Mouse (Mus musculus) liver, embryonic 14.5 days (tissue): ENCODE measurements around the gene Gjb4. TPM values are rescaled to one million over a fixed set of nuclear protein-coding genes. Genes with fewer than 3 reads are reported as not detected.

Source experiments
- ATAC-seq: fragments of 200-750 bp; cut with Nextera tagmentation; 2 replicates; pipeline ENCODE4 v1.8.0; 2017; ENCODE audit warnings: moderate number of reproducible peaks, mild to moderate bottlenecking, moderate library complexity; ENCODE audit not compliant: insufficient read depth
- DNase-seq, 3 experiments: peaks; one replicate each; pipeline ENCODE4 v3.0.0-alpha.2; 2012 to 2013; ENCODE audit warnings: low read depth in 3 of 3, low spot score in 3 of 3
- H3K27ac ChIP-seq: fragments of 300-500 bp; sonication (generic); 2 replicates; pipeline ENCODE4 v1.5.1; 2014; ENCODE audit warnings: moderate library complexity, mild to moderate bottlenecking, control low read depth, inconsistent platforms
- H3K27me3 ChIP-seq: fragments of 300-500 bp; sonication (generic); 2 replicates; pipeline ENCODE4 v1.6.1; 2014; ENCODE audit warnings: mild to moderate bottlenecking, low read length, moderate library complexity; ENCODE audit not compliant: control insufficient read depth, insufficient read depth
- H3K36me3 ChIP-seq: fragments of 300-500 bp; sonication (generic); replicated peaks from 2 replicates; pipeline ENCODE4 v1.6.1; 2014; ENCODE audit warnings: low read depth; ENCODE audit not compliant: control insufficient read depth, insufficient read depth
- H3K4me1 ChIP-seq, 2 experiments: fragments of 200-500 bp in 1 of 2; fragments of 300-500 bp in 1 of 2; sonication (generic) in 1 of 2; replicated peaks; 2 replicates each; pipeline ENCODE4 v1.6.1; 2012 to 2014; ENCODE audit warnings: antibody characterized with exemption in 1 of 2, inconsistent platforms in 1 of 2, low read length in 1 of 2; ENCODE audit not compliant: control insufficient read depth in 2 of 2, insufficient read depth in 2 of 2
- H3K4me2 ChIP-seq: fragments of 300-500 bp; sonication (generic); 2 replicates; pipeline ENCODE4 v1.6.1; 2014; ENCODE audit warnings: low read depth, mild to moderate bottlenecking, control low read depth, moderate library complexity
- H3K4me3 ChIP-seq, 2 experiments: fragments of 200-500 bp in 1 of 2; fragments of 300-500 bp in 1 of 2; sonication (generic) in 1 of 2; 2 replicates each; pipeline ENCODE4 v1.5.1; 2012 to 2014; ENCODE audit warnings: low read depth in 2 of 2, low read length in 2 of 2, mild to moderate bottlenecking in 2 of 2, control low read depth in 1 of 2, inconsistent platforms in 1 of 2, moderate library complexity in 1 of 2; ENCODE audit not compliant: insufficient read depth in 1 of 2
- H3K9ac ChIP-seq: fragments of 300-500 bp; sonication (generic); replicated peaks from 2 replicates; pipeline ENCODE4 v1.6.1; 2014; ENCODE audit warnings: mild to moderate bottlenecking, control low read depth, moderate library complexity
- H3K9me3 ChIP-seq: fragments of 300-500 bp; sonication (generic); 2 replicates; pipeline ENCODE4 v1.6.1; 2016; ENCODE audit warnings: low read length, mixed read lengths; ENCODE audit not compliant: control insufficient read depth
- CTCF ChIP-seq: IDR thresholded peaks from 2 replicates; pipeline ENCODE4 v1.5.1; 2016; ENCODE audit warnings: antibody characterized with exemption, low read depth, control low read depth
- EP300 ChIP-seq: IDR thresholded peaks from 2 replicates; pipeline ENCODE4 v1.6.1; 2016; ENCODE audit warnings: antibody characterized with exemption, low read depth
- WGBS: fragments of 180-500 bp; shearing (Covaris S2); extraction: QIAGEN DNeasy Blood & Tissue Kit; methylation state at CpG from one replicate; pipeline ENCODE4 v1.1.7; 2014; ENCODE audit not compliant: insufficient replicate concordance; 5-methylcytosine and 5-hydroxymethylcytosine counted together
- polyA plus RNA-seq, 2 experiments: library from polyadenylated mRNA; depleted of rRNA in 1 of 2; stranded (reverse) in 1 of 2; unstranded in 1 of 2; fragments of >200 nt; fragmentation: Nextera tagmentation in 1 of 2; extraction: Ambion mirVana in 1 of 2; gene quantifications; 2 replicates each; pipeline versions ENCODE4 v1.2.1 to v1.2.3; 2012 to 2014

The Gjb4 gene
- polyA plus RNA-seq, 2 experiments, result not detected

- Histone ChIP-seq H3K4me2 (no peak overlapping the region), H3K4me1 (no peaks in the 10 kb centered on the region), H3K9me3 (no peaks in the 10 kb centered on the region), H3K36me3 (no peaks in the 10 kb centered on the region), H3K27ac (no peak overlapping the region), H3K9ac (no peak overlapping the region), H3K4me3 (no peak overlapping the region), H3K27me3 (peaks cover 12% of the 10 kb centered on the region)
- no peak for TF ChIP-seq EP300
- ATAC-seq (no peak), DNase-seq (no peak)
- WGBS, result 39% methylated on average over 5 of the region's 5 CpGs
Observed at GRCm38 (mm10) chr4:127334870-127335504, 18.9 kb downstream of the Gjb4 start.

GRCm38 (mm10) chr4:127331171-127331570, 22.7 kb downstream of the Gjb4 start:
- no peak for TF ChIP-seq CTCF
- no peak for TF ChIP-seq EP300
- Histone ChIP-seq H3K4me1 (peaks cover 0 to 1% of the 10 kb centered on the region in 2 experiments; a peak in 1 of 4 replicates), H3K36me3 (no peaks in the 10 kb centered on the region), H3K9me3 (no peaks in the 10 kb centered on the region), H3K27ac (no peak overlapping the region), H3K27me3 (peaks cover 16% of the 10 kb centered on the region), H3K4me3 (no peak overlapping the region), H3K9ac (no peak overlapping the region), H3K4me2 (no peak overlapping the region)
- ATAC-seq (no peak), DNase-seq (no peak)
- 31% methylated on average over 13 of the region's 13 CpGs for WGBS

GRCm38 (mm10) chr4:127330181-127331100, 23.4 kb downstream of the Gjb4 start, which contains the start of gene Gjb3:
Gene Gjb3 (minus strand): TSS chr4:127330844.
- Histone ChIP-seq H3K9me3 (no peaks in the 10 kb centered on the region), H3K4me3 (no peak within 1 kb of the TSS; a peak in 1 of 4 replicates), H3K4me1 (peaks cover 0 to 1% of the 10 kb centered on the region in 2 experiments; a peak in 1 of 4 replicates), H3K36me3 (no peaks in the 10 kb centered on the region), H3K4me2 (no peak within 1 kb of the TSS), H3K27ac (no peak within 1 kb of the TSS), H3K9ac (no peak within 1 kb of the TSS), H3K27me3 (peaks cover 16% of the 10 kb centered on the region)
- TF ChIP-seq EP300 (no peak), CTCF (no peak)
- ATAC-seq, result no peak
- WGBS, result 3% methylated on average over 49 of the region's 49 CpGs
- DNase-seq, result no peak

GRCm38 (mm10) chr4:127329751-127330150, 24.1 kb downstream of the Gjb4 start:
- WGBS, result 2% methylated on average over 13 of the region's 13 CpGs
- no peak for DNase-seq
- no peaks in the 10 kb centered on the region for H3K36me3 ChIP-seq
- H3K4me1 ChIP-seq, result peaks cover 0 to 1% of the 10 kb centered on the region in 2 experiments; a peak in 1 of 4 replicates
- H3K9ac ChIP-seq, result no peak overlapping the region
- no peak for ATAC-seq
- H3K27me3 ChIP-seq, result peaks cover 16% of the 10 kb centered on the region
- no peaks in the 10 kb centered on the region for H3K9me3 ChIP-seq
- no peak overlapping the region for H3K4me2 ChIP-seq
- no peak overlapping the region for H3K4me3 ChIP-seq
- TF ChIP-seq EP300 (no peak), CTCF (no peak)
- no peak overlapping the region for H3K27ac ChIP-seq

- peaks cover 16% of the 10 kb centered on the region for H3K27me3 ChIP-seq
Observed at GRCm38 (mm10) chr4:127329046-127329445, 24.8 kb downstream of the Gjb4 start.

More at GRCm38 (mm10) chr4:127329046-127329445, 24.8 kb downstream of the Gjb4 start:
- no peak overlapping the region for H3K4me3 ChIP-seq
- WGBS, result 5% methylated on average over 3 of the region's 3 CpGs
- H3K4me1 ChIP-seq, result peaks cover 0 to 1% of the 10 kb centered on the region in 2 experiments; a peak in 1 of 4 replicates
- ATAC-seq, result no peak
- H3K27ac ChIP-seq, result no peak overlapping the region
- no peaks in the 10 kb centered on the region for H3K9me3 ChIP-seq
- no peak overlapping the region for H3K9ac ChIP-seq
- H3K36me3 ChIP-seq, result no peaks in the 10 kb centered on the region
- TF ChIP-seq EP300, result no peak
- no peak for TF ChIP-seq CTCF
- H3K4me2 ChIP-seq, result no peak overlapping the region
- DNase-seq, result no peak
